Mouse (Mus musculus) hindbrain, embryonic 15.5 days (tissue): ENCODE measurements around the gene Ecsit. TPM values are rescaled to one million over a fixed set of nuclear protein-coding genes. Genes with fewer than 3 reads are reported as not detected.
A peak's percentile ranks its signal among the peaks of the same experiment; 100 is the strongest.

Experiments
- ATAC-seq: fragments of 200-750 bp; cut with Nextera tagmentation; 2 replicates; pipeline ENCODE4 v1.8.0; 2017; ENCODE audit warnings: low read depth, moderate number of reproducible peaks, moderate TSS enrichment; ENCODE audit not compliant: low FRiP score
- H3K27ac ChIP-seq: fragments of 300-500 bp; sonication (generic); replicated peaks from 2 replicates; pipeline ENCODE4 v1.5.1; 2015; ENCODE audit warnings: mild to moderate bottlenecking, inconsistent platforms
- H3K27me3 ChIP-seq: fragments of 300-500 bp; sonication (generic); 2 replicates; pipeline ENCODE4 v1.6.1; 2015; ENCODE audit warnings: control low read depth, inconsistent platforms
- H3K36me3 ChIP-seq: fragments of 300-500 bp; sonication (generic); 2 replicates; pipeline ENCODE4 v1.6.1; 2015; ENCODE audit warnings: control low read depth, inconsistent platforms
- H3K4me1 ChIP-seq: fragments of 300-500 bp; sonication (generic); replicated peaks from 2 replicates; pipeline ENCODE4 v1.6.1; 2015; ENCODE audit warnings: control low read depth, inconsistent platforms
- H3K4me2 ChIP-seq: fragments of 300-500 bp; sonication (generic); 2 replicates; pipeline ENCODE4 v1.6.1; 2015; ENCODE audit warnings: moderate library complexity, mild to moderate bottlenecking, inconsistent platforms
- H3K4me3 ChIP-seq: fragments of 300-500 bp; sonication (generic); 2 replicates; pipeline ENCODE4 v1.5.1; 2015; ENCODE audit warnings: mild to moderate bottlenecking, inconsistent platforms
- H3K9ac ChIP-seq: fragments of 300-500 bp; sonication (generic); 2 replicates; pipeline ENCODE4 v1.6.1; 2015; ENCODE audit warnings: inconsistent platforms
- H3K9me3 ChIP-seq: fragments of 300-500 bp; sonication (generic); 2 replicates; pipeline ENCODE4 v1.6.1; 2016; ENCODE audit warnings: control low read depth, inconsistent platforms
- WGBS: fragments of 180-500 bp; shearing (Covaris S2); methylation state at CpG from one replicate; pipeline ENCODE4 v1.1.7; 2015; 5-methylcytosine and 5-hydroxymethylcytosine counted together
- polyA plus RNA-seq: library from polyadenylated mRNA; unstranded; fragments of >200 nt; fragmentation: Nextera tagmentation; extraction: Ambion mirVana; gene quantifications from 2 replicates; pipeline ENCODE4 v1.2.1, GENCODE M21; 2015

Ecsit gene
- polyA plus RNA-seq, 1 experiment from 2014 or later, result 63.5 TPM

DNA sequence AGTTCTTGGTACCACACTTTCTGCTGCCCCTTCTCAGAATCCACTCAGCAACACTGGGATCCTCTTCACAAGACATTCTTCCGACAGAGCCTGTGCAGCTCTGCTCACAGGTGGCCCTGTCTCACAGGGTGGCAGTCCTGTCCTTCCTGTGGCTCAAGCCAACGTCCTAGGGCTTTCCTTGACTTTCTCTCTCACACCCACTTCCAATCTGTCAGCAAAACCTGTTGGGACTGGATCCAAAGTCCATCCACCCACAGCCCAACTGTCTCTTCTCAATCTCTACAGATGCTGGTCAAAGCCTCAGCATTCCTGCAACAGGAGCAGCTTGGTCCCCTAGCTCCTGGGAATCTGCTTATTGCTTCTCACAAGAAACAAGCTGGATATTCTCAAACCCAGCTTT is 23.9 kb downstream of the Ecsit start:
- H3K27me3 ChIP-seq, result no peaks in the 10 kb centered on the region
- H3K4me3 ChIP-seq, result no peak overlapping the region
- H3K9me3 ChIP-seq, result no peaks in the 10 kb centered on the region
- H3K4me1 ChIP-seq, result no peaks in the 10 kb centered on the region
- H3K4me2 ChIP-seq, result no peak overlapping the region
- WGBS, result 79% methylated on average over 2 of the region's 2 CpGs
- peaks cover 64% of the 10 kb centered on the region for H3K36me3 ChIP-seq
- H3K27ac ChIP-seq, result no peak overlapping the region
- no peak overlapping the region for H3K9ac ChIP-seq
- no peak for ATAC-seq

DNA sequence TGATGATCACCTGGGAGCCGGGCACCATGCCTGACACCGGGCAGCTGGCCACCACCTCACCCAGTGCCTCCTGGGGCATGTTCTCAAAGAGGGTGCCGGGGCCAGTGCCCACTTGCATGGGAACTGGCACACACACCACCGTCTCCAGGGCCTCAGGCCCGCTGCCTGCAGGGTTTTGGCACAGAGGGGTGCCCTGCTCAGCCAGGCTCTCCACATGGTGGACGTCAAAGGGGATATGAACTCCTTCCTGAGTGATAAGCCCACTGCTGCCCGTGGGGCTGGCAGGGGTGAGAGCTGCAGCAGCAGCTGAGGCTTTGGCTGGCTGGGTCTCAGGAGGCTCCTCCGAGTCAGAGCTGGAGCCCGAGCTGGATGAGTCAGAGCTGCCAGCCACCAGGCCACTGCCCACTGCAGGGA is 27.2 kb downstream of the Ecsit start:
- H3K9me3 ChIP-seq, result no peaks in the 10 kb centered on the region
- 81% methylated on average over 9 of the region's 9 CpGs for WGBS
- 0 out of 2 replicates have a peak, but pooled peaks have one; percentile 4 for ATAC-seq
- H3K4me3 ChIP-seq, result no peak overlapping the region
- no peak overlapping the region for H3K27ac ChIP-seq
- peaks cover 39% of the 10 kb centered on the region for H3K36me3 ChIP-seq
- H3K4me1 ChIP-seq, result peaks cover 13% of the 10 kb centered on the region
- H3K9ac ChIP-seq, result no peak overlapping the region
- no peak overlapping the region for H3K4me2 ChIP-seq
- H3K27me3 ChIP-seq, result no peaks in the 10 kb centered on the region

GRCm38 (mm10) chr9:22057031-22057517 is 28.2 kb downstream of the Ecsit start:
- peaks cover 15% of the 10 kb centered on the region for H3K4me1 ChIP-seq
- H3K4me2 ChIP-seq, result no peak overlapping the region
- H3K9ac ChIP-seq, result no peak overlapping the region
- H3K27me3 ChIP-seq, result no peaks in the 10 kb centered on the region
- ATAC-seq, result no peak
- H3K36me3 ChIP-seq, result peaks cover 32% of the 10 kb centered on the region
- H3K9me3 ChIP-seq, result no peaks in the 10 kb centered on the region
- no peak overlapping the region for H3K27ac ChIP-seq
- no peak overlapping the region for H3K4me3 ChIP-seq
- 92% methylated on average over 9 of the region's 9 CpGs for WGBS

- no peaks in the 10 kb centered on the region for H3K27me3 ChIP-seq
- H3K36me3 ChIP-seq, result peaks cover 28% of the 10 kb centered on the region
- H3K9ac ChIP-seq, result no peak overlapping the region
- ATAC-seq, result no peak
- no peak overlapping the region for H3K27ac ChIP-seq
- no peak overlapping the region for H3K4me3 ChIP-seq
- WGBS, result 77% methylated on average over 9 of the region's 9 CpGs
- H3K4me1 ChIP-seq, result peaks cover 20% of the 10 kb centered on the region
- H3K9me3 ChIP-seq, result no peaks in the 10 kb centered on the region
- H3K4me2 ChIP-seq, result no peak overlapping the region
Measured at GRCm38 (mm10) chr9:22056303-22056910, 28.8 kb downstream of the Ecsit start.

DNA sequence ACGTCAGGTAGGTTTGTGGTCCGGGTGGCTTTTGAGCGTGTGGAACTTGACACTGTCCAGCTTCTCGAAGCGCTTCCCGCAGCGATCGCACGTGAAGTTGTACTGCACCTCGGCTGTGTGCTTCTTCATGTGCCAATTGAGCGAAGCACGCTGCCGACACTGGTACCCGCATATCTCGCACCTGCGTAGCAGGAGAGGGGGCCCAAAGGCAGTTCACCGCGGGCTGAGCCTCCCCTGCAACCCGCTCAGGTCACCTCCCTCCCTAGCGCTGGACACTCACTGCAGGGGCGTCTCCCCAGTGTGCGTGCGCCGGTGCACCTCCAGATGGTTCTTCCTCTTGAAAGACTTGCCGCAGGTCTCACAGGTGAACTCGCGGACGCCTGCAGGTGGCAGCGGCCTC is 29.5 kb downstream of the Ecsit start:
- 45% methylated on average over 29 of the region's 29 CpGs for WGBS
- Histone ChIP-seq H3K27me3 (no peaks in the 10 kb centered on the region), H3K4me3 (no peak overlapping the region), H3K27ac (no peak overlapping the region), H3K9me3 (no peaks in the 10 kb centered on the region), H3K36me3 (peaks cover 24% of the 10 kb centered on the region), H3K9ac (no peak overlapping the region), H3K4me1 (peaks cover 20% of the 10 kb centered on the region), H3K4me2 (no peak overlapping the region)
- no peak for ATAC-seq

GRCm38 (mm10) chr9:22054411-22055076 is 30.7 kb downstream of the Ecsit start:
- 2% methylated on average over 32 of the region's 32 CpGs for WGBS
- Histone ChIP-seq H3K4me3 (peak overlapping the region; percentile 32), H3K9ac (peak overlapping the region; percentile 32; the same call in 1 of the 2 replicates), H3K4me1 (peaks cover 24% of the 10 kb centered on the region), H3K36me3 (peaks cover 20% of the 10 kb centered on the region), H3K4me2 (peak overlapping the region; percentile 70), H3K27ac (peak overlapping the region; percentile 60; the same call in 1 of the 2 replicates), H3K27me3 (no peaks in the 10 kb centered on the region), H3K9me3 (no peaks in the 10 kb centered on the region)
- peak; percentile 39 for ATAC-seq

- H3K9ac ChIP-seq, result no peak overlapping the region
- no peak overlapping the region for H3K4me3 ChIP-seq
- H3K36me3 ChIP-seq, result peaks cover 15% of the 10 kb centered on the region
- no peaks in the 10 kb centered on the region for H3K27me3 ChIP-seq
- no peak overlapping the region for H3K4me2 ChIP-seq
- WGBS, result 44% methylated on average over 7 of the region's 7 CpGs
- H3K4me1 ChIP-seq, result peaks cover 33% of the 10 kb centered on the region
- no peak overlapping the region for H3K27ac ChIP-seq
- ATAC-seq, result no peak
- H3K9me3 ChIP-seq, result no peaks in the 10 kb centered on the region
Measured at GRCm38 (mm10) chr9:22053657-22054056, 31.6 kb downstream of the Ecsit start.

GRCm38 (mm10) chr9:22051958-22052254 is 33.3 kb downstream of the Ecsit start, which contains the start of gene Elavl3:
TSS of gene Elavl3 (minus strand) at chr9:22052023.
- under 1% methylated on average over 16 of the region's 28 CpGs for WGBS
- Histone ChIP-seq H3K27ac (peak within 1 kb of the TSS; percentile 91), H3K36me3 (peaks cover 4% of the 10 kb centered on the region; the same call in 1 of the 2 replicates), H3K4me1 (peaks cover 51% of the 10 kb centered on the region), H3K9ac (peak within 1 kb of the TSS; percentile 98), H3K4me3 (peak within 1 kb of the TSS; percentile 99), H3K4me2 (peak within 1 kb of the TSS; percentile 76), H3K27me3 (no peaks in the 10 kb centered on the region), H3K9me3 (no peaks in the 10 kb centered on the region)
- peak; percentile 72 for ATAC-seq

DNA sequence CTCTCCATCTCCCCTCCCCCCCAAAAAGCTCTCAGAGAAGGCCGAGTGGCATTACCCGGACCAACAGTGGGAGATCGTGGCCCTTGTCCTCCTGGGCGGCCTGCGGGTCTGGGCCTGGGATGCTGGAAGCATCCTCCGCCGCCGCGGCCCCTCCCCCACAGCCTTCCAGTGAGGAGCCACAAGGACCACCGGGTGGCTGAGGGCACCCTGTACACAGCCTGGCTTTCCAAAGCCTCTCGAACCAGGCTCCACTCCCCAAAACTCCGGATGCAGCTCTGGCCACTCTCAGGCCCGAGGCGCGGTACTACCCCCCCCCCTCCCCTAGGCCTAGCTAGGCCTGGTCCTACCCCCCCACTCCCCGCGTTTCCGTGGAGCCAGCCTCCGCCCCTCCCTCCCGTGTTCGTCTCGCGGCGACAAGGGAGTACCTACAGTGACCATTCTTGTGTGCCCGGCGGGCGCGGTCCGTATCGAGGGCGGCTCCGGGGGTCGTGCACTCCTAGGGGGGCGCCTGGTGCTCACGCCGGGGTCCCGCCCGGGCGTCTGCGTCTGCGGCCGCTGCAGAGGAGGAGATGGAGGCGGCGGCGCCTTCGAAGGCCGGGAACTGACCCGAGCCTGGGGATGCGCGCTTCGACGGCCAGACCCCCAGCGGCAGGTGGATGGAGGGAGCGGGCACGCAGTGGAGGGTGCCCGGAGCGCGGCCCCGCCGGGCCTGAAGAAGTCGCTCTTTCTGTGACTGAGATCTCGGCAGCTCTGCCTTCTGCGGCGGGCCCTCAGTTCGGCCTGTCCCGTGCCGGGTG is 33.9 kb downstream of the Ecsit start:
- under 1% methylated on average over 47 of the region's 67 CpGs for WGBS
- peak; percentile 28 for ATAC-seq
- peaks cover 55% of the 10 kb centered on the region for H3K4me1 ChIP-seq
- H3K4me3 ChIP-seq, result peak overlapping the region; percentile 99
- H3K36me3 ChIP-seq, result no peaks in the 10 kb centered on the region
- peak overlapping the region; percentile 91 for H3K27ac ChIP-seq
- no peaks in the 10 kb centered on the region for H3K9me3 ChIP-seq
- peak overlapping the region; percentile 98 for H3K9ac ChIP-seq
- no peaks in the 10 kb centered on the region for H3K27me3 ChIP-seq
- peak overlapping the region; percentile 76 for H3K4me2 ChIP-seq

GRCm38 (mm10) chr9:22050351-22050889 is 34.8 kb downstream of the Ecsit start:
- H3K36me3 ChIP-seq, result no peaks in the 10 kb centered on the region
- no peaks in the 10 kb centered on the region for H3K9me3 ChIP-seq
- H3K9ac ChIP-seq, result peak overlapping the region; percentile 98
- peak overlapping the region; percentile 91 for H3K27ac ChIP-seq
- no peaks in the 10 kb centered on the region for H3K27me3 ChIP-seq
- peak; percentile 20 for ATAC-seq
- 2% methylated on average over 41 of the region's 43 CpGs for WGBS
- peak overlapping the region; percentile 76 for H3K4me2 ChIP-seq
- peak overlapping the region; percentile 99 for H3K4me3 ChIP-seq
- H3K4me1 ChIP-seq, result peaks cover 55% of the 10 kb centered on the region

DNA sequence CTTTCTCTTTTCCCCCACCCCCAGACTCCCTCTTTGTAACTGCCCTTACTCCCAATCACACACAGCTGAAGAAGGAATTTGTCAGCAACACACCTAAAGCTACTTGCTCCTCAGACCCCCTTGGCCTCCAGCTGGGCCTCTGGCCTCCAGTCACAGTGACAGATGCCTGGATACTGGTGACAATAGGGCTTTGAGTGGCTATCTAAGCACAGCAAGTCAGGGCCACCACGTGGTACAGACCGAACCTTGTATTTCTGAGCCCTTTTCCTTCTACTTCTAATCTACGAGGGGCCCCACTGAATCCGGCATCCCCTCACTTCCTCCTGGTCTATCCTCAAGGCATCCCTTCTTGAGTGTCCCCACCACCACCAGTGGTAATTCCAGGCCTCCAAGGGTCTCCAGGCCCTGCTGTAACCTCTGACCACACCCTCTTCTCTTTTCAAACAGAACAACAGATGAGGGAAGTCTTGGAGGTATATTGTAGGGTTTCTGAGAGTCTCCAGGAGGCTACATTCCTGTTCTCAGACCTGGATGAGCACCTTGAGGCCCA is 35.4 kb downstream of the Ecsit start:
- Histone ChIP-seq H3K27ac (peak overlapping the region; percentile 91), H3K4me2 (peak overlapping the region; percentile 76), H3K4me3 (peak overlapping the region; percentile 99), H3K9ac (peak overlapping the region; percentile 98), H3K4me1 (peaks cover 51% of the 10 kb centered on the region), H3K27me3 (no peaks in the 10 kb centered on the region), H3K9me3 (no peaks in the 10 kb centered on the region), H3K36me3 (no peaks in the 10 kb centered on the region)
- ATAC-seq, result no peak
- 10% methylated on average over 4 of the region's 4 CpGs for WGBS
